Mouse (Mus musculus) thymus, postnatal 36 days (tissue): ENCODE results near the gene Itch.
"Not testable (repeated sequence)": the region's sequence is repeated elsewhere in the genome, so short reads cannot be mapped to it uniquely, and the experiment has no call there.

Source experiments
- DNase-seq, 2 experiments: peaks; one replicate each; pipeline ENCODE4 v3.0.0; 2022; ENCODE audit warnings: mixed read lengths in 2 of 2

Gene Itch

GRCm38 (mm10) chr2:155149296-155149695 is 16.0 kb downstream of the Itch start:
- DNase-seq, result not testable (repeated sequence)

DNA sequence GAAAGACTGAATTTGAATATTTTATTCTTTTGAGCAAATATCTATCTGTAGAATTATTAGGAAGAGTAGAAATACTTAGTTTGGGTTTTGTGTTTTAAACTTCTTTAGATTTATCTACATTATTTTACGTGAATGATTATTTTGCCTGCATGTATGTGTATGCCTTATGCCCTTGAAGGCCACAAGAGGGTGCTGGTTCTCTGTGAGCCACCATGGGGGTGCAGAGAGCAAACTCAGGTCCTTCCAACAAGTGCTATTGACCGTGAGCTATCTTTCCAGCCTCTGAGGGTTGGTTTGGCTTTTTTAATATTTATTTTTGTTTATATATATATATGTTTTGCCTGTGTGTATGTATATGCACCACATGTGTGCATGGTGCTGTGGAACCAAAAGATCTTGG is 74.1 kb downstream of the Itch start:
- DNase-seq, result peak in 1 of 2 experiments; percentile 8

DNA sequence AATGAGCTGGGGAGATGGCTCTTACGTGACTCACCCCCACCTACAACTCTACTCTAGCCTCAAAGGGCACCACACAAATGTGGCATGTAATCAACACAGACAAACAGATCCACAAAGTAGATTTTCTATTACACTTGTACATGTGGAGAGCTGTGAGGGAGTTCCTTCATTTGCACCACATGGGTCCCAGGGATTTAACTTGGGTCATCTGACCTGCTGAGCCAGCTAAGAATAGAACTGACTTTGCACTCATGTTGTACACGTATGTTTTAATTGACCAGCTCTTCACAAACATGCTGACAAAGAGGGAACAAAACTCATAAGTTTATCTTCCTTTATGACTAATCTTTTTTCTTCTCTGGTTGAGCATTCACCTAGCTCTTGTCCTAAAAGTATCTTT is 89.8 kb downstream of the Itch start:
- DNase-seq, result no peak

DNA sequence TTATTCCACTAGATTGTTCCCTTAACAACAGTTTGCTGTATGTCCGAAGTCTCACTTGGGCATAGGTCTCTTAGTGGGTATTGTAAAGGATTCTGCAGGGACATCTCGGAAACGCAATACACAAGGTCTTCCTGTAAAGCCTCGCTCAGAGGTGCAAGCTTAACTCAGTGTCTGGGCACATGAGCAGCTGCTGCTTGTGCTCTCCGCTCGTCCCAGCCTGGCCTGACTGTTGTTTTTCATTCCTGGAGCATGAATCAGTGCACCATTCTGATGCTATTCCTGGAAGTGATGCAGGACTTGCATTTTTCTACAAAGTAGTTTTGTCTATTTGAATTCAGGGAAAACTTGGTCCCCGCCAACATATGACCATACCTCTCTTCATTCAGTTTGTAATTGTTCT is 91.4 kb downstream of the Itch start:
- DNase-seq, result no peak

DNA sequence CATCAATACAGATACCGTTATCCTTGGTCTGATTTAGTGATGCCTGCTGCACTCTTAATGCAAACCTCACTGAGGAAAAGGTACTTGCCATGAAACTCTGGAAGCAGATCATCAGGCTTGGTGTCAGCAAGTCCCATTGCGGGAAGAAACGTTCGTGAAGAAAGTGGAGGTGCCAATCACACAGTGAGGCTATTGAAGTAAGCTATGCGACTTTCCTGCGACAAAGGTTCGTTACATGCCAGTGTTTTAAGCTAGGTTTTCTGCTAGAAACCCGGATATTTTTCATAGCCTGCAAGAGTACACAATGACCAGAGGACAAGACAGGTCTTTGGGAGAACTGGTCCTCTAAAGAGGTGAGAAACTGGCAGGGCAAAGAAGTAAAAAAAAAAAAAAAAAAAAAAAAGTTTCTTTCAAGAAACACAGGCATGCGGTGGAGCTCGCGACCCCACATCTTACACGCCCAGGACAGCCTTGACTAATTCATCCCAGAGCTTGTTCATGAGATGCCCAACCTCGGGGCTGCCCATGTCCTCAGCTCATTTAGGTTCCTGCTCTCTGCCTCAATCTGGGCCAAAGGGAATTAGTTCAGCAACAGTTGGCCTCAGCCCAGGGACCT is 102.5 kb downstream of the Itch start:
- no peak for DNase-seq

DNA sequence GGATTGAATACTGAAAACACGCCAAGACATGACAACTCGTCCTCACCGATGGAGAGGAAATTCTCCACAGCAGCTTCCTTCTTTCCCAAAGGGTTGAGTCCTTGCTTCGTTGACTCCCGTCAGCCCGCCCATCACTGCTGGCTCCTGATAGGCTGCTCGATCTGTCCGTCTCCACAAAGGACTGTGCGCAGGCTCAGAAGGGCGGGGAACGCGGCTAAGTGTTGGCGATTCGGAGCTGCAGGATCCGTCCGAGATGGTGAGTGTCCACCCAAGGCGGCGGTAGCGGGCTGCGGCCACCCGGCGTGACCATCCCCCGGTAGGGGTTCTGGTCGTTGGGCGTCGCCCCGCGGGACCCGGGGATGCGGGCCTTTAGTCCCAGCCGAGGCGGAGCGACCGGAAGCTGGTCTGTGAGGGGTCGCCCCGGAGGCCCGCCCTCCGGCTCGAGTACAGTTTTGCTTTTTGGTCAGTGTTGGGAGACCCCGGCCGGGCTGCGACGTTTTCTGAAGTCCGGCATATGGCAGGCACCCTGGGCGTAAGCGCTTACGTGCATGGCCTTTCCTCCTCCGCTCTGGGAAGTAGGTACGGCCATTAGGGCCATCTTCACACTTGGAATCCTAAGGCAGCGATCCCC is 103.2 kb downstream of the Itch start, which contains the start of gene Dynlrb1:
TSS of gene Dynlrb1 (plus strand) at position 172 of the 631 bp plus-strand sequence.
- peak; percentile 95 to 99 for DNase-seq

GRCm38 (mm10) chr2:155237276-155237675 is 104.0 kb downstream of the Itch start:
- DNase-seq, result peak in 1 of 2 experiments; percentile 16

DNA sequence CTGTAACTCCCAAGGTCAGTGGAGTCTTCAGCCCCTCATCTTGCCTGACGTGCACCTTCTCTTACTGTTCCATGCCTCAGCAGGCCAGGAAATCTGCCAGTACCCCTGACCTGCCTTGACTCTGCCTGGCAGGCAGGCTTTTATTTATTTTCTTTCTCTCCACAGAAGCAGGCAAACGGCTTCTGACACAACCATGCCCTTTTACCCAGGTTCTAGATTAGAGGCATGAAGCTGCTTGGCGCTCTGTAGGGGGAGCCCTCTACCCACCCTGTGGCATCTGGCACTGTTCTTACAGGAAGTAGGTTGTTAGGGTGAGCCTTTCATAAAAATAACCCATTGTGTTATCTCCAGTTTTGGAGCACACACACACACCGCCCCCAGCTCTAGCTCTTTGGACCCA is 107.6 kb downstream of the Itch start:
- DNase-seq, result peak; percentile 37 to 55

DNA sequence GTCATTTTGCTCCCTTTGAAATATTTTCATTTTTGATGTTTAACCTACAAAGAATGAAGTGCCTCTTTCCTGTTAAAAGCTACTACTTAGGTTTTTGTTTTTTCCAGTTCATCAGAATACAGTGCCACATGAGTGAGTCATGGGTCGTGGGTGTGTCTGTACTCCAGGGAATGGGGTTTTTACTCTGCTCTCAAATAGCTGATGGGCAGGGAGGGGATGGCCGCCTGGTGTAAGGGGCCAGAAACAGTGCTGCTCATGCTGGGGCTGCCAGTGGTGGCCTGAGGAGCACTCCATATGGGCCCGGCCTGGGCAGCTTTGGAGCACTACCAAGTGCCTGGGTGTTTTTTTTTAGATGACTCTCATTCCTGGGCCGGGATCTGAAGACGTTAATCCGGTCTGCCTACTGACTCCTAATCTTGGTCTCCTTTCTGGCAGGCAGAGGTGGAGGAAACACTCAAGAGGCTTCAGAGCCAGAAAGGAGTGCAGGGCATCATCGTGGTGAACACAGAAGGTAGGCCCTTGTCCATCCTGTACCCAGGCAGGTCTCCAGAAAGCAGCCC is 109.1 kb downstream of the Itch start:
- no peak for DNase-seq

DNA sequence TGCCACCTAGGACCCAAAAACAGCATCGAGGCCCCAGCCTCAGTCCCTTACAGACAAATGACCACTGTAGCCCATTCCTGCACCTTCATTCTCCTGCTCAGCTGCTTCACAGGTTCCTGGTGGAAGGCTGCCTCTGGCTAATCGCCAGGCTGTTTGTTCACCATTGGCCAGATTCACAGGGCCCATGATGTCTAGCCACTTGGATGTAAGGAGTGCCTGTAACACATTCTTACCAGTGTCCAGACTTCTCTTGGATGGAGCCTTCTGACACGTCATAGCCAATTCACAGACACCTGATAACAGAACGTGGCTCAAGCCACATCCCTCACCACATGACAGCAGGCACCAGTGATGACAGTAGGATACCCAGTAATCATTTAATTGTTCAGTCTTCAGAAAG is 112.9 kb downstream of the Itch start:
- no peak for DNase-seq

- DNase-seq, result no peak
Measured at GRCm38 (mm10) chr2:155248206-155248605, 114.9 kb downstream of the Itch start.

- DNase-seq, result no peak
Measured at GRCm38 (mm10) chr2:155248718-155249117, 115.4 kb downstream of the Itch start.

DNA sequence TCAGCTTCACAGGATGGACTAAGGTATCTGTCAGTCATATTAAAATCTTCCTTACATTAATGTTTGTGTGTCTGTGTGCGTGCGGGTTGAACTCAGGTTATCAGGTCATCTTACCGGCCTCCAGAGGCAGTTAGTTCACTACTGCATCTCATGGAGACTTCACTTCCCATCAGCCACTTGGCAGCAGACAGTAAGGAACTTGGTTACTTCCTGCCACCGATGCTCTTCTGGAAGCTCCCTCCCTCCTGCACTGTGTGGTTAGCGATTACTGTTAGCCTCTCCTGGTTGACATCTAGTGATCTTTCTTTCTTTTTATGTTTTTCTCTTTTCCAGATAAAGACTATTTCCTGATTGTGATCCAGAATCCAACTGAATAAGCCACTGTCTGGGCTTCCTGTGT is 116.3 kb downstream of the Itch start:
- no peak for DNase-seq

DNA sequence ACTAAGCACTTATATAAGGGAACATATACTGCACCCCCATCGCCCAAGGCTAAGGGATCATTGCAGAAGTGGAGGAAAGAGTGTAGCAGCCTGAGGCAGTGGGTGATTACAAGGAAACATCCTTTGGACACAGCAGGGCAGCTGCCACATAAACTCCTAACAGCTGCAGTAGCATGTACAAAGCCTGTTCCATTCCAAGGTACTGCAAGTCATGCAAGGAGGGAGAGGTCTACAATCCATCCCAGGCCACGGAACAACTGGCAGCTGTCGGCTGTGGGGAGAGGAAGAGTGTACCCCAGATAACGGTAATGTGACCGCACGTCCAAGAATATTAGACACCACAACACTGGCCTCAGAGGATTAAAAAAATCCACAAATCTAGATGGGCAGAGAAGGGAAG is 132.2 kb downstream of the Itch start:
- DNase-seq, result no peak

DNA sequence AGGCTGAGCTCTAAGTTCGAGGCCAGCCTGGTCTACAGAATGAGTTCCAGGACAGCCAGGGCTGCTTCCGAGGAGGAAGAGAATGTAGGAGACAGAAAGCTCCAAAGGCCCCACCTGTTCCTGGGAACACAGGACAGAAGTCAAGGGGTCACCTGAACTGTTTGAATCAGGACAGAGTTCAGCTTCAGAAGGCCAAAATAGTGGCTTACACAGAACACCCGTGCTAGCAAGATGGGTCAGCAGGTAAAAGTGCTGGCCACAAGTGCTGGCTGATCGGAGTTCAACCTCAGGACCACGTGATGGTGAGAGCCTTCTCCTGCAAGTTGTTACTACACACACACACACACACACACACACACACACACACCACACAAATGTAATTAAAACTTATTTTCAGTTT is 133.6 kb downstream of the Itch start:
- no peak for DNase-seq

DNA sequence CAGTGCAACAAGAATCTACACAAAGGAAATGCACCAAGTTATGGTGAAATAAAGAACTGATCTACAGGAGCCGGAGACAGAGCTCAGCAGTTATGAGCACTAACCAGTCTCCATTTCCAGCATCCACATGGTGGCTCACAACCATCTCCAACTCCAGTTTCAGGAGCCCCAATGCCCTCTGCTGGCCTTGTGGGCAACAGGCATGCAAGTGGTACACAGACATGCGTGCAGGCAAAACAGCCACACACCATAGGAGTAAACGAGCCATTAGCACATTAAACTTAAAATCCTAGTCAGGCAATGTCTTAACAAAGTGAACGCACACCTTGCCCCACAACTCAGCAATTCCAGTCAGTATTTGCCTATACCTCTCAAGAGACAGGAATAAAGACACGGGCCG is 138.6 kb downstream of the Itch start:
- peak; percentile 31 to 38 for DNase-seq

DNA sequence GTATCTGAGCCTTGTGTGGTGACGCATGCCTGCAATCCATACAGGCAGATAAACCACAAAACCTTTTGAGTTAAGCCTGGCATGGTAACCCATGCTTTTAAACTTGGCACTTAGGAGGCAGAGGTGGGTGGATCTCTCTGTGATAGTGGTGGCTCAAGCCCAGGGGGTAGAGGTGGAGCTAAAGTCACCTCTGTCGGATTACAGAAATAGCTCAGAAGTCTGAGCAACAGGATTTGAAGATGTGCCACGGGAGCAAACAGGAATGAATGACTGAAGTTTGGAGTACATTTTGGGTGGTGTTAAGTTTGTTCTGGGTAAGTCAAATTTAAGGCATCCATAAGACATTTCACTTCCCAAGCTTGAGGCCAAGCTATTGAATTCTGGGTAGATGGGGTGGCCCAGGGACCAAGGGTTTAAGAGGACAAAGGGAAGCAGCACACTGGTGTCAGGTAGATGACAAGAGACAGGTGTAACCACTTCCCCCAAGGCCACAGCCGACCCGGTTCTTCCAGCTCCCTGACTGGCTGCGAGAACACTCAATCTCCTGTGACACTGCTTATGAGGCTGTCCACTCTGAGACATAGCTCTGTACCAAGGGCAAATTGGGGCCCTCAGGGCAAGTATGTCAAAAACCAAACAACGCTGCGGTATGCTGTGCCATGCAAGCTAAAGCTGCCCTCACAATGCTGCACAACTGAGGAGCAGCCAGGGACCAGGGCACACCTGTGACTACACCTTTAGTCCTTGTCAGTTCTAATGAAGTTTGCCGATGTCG is 139.3 kb downstream of the Itch start:
- DNase-seq, result no peak

- no peak for DNase-seq
Measured at GRCm38 (mm10) chr2:155273603-155274002, 140.3 kb downstream of the Itch start.

DNA sequence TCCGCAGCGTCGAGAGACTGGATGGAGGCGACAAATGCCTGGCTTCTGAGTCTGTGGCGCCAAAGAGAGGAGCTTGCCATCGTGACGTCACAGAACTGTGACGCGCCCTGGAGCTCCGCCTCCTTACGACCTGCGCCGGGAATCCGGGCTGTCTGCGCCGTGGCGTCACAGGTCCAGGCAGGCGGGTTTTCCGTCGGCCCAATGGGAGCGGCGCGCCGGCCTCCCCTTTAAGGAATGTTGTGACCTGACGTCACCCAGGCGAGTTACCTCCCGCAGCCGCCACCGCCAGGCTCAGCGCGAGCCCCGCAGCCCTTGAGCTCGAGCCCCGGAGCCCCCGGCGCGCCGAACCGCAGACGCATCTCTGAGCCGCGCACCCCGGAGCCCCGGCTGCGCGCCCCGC is 142.9 kb downstream of the Itch start, which contains the start of gene Map1lc3a:
TSS of gene Map1lc3a (plus strand) at position 103 of the 400 bp plus-strand sequence.
- DNase-seq, result peak; percentile 94
